Mouse (Mus musculus): ENCODE data around the gene Pdzd7.

The Pdzd7 gene

DNA sequence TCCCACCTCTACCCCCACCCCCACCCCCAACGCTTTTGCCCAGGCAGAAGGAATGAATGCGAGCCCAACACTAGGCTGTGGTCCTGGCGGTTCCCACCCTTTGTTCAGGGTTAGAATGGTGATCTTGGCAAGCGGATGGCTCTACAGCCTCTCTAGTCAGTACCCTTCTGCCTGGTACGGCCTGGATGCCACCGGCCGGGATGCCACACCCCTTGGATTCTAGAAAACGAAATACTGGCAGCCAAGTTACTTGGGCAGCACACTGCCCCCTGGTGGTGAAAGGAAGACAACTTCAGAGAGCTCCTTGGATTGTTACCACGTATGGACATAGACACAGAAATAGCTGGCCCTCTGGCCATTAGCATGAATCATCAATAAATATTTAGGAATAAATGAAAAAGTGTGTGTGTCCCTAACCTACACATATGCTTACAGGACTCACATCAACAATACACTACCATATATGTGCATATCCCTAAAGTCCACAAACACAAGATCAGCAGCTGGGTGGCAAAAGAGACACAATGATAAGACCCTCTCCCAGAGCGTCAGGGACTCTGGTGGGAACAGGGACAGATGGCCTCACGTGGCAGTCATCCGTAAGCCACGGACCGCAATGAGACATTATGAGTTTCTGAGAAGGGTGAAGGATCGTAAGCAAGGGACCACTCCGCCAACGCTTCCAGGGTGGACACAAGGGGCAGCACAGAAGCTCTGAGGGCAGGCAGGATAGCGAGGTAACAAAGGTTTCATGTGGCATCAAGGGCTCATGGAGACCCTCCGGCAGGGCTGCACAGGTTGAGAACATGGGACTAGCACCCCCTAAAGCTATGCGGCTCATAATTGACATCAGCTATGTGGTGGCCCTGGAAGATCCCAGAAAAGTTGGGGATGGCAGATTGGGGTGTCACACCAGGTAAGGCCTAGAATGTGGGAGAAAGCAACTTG is 14.5 kb downstream of the Pdzd7 start:
- peak; percentile 81 to 87 for DNase-seq

DNA sequence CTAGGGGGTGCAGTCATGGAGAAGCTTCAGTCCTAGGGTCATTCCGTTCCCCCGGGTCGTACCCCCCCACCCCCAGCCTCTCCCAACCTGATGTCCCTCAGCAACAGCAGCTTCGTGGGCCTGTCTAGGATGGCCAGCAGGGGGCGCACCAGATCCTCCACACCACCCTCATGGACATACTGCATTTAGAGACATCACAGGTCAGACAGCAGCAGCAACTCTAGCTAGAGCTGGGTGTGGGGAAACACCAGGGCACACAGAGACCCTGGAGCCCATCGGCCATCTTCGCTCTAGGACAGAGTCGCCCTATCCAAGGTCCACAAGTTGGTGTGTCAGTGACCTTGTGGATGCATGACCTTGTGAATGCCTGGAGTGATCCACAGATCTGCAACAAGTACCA is 15.4 kb downstream of the Pdzd7 start:
- DNase-seq: peak; percentile 78 to 80

DNA sequence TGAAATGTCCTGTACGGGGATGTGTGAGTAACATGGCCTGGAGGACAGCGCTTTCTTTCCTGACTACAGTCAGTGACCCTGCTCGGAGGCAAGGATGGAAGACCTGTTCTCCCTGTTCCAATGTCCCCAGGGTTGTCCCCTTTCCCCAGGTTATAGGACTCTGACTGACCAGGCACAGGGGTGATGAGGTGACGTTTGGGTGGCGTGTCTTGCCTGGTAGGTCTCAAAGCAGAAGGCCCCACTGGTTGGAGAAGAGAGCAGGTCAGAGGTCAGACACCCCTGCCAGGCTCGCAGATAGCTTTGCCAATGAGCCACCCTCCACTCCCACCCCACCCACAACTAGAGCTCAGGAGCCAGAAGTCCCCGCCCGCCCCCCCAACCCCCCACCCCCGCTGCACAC is 15.9 kb downstream of the Pdzd7 start:
- no peak for DNase-seq

DNA sequence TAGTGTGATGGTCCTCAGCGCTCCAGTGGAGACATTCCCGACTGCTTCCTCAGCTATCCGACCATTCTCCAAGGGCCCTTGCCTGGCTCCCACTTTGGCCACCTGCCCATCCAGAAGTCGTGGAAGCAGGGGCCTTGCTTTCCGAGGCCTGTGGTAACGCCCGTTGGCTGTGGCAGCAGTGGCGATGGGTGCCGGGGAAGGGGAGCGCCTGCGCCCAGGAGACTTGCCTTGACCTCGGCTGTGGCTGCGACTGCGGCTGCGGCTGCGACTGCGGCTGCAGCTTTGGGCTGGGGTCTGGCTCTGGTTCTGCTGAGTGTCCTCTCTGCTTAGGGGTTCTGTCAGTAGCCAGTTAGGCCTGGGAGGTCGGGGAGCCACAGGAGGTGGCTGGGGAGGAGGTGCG is 16.8 kb downstream of the Pdzd7 start:
- peak in 1 of 2 experiments; percentile 30 for DNase-seq

- peak in 1 of 2 experiments; percentile 22 for DNase-seq
Observed at GRCm38 (mm10) chr19:45027848-45028247, 17.7 kb downstream of the Pdzd7 start.

DNA sequence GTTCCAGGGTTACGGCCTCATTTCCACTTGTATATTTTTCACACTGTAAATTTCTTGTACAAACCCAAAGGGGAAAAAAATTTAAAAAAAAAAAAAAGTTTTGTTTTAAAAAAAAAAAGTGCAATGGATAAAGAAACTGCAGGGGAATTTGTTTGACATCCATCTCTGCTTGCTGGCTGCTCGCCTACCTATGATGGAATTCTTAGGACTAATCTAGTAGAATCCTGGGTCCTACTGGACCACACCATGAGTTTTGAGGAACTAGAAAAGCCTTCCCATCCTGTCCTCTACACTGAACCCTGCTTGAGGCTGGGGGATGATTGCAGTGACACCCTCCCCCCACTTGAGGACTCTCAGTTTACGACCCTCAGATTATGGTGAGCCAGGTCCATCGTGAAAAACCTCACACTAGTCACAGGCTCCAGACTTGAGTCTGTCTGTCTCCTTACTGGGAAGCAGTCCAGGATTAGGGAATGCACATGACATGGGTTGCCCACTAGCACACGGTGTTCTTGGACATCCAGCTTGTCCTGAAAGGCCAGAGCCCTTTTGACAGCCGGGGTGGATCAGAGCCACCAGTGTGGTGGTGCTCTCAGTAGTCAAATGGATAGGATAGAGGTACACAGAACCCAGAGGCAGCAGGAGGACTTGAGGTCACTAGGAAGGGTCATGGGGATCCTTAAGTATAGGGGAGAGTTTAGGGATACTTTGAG is 18.4 kb downstream of the Pdzd7 start:
- peak in 1 of 2 experiments; percentile 18 for DNase-seq

DNA sequence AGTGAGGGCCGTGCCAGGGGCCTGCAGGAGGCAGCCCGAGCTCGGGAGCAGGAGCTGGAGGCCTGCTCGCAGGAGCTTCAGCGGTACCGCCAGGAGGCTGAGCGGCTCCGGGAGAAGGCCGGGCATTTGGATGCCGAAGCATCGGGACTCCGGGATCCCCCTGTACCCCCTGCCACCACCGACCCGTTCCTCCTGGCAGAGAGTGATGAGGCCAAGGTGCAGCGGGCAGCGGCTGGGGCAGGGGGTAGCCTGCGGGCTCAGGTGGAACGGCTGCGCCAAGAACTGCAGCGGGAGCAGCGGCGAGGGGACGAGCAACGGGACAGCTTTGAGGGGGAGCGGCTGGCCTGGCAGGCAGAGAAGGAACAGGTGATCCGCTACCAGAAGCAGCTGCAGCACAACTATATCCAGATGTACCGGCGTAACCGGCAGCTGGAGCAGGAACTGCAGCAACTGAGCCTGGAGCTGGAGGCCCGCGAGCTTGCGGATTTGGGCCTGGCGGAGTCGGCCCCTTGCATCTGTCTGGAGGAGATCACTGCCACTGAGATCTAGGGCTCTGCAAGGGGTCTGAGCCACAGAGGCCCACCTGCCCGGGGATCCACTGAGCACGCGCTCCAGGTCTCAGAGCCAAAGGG is 19.5 kb downstream of the Pdzd7 start:
- peak in 1 of 2 experiments; percentile 28 for DNase-seq

DNA sequence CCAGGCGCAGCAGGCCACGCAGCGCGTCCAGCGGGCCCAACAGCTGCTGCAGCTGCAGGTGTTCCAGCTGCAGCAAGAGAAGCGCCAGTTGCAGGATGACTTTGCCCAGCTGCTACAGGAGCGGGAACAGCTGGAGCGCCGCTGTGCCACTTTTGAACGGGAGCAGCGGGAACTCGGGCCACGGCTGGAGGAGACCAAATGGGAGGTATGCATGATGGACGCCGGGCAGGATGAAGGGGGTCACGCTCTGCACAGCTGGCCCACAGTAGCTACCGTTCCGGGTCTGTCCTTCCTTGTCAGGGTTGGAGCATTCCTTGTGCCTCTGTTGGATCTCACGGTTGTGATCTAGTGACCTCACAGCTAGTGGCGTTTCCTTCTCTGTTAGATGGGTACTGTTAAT is 20.7 kb downstream of the Pdzd7 start:
- DNase-seq: peak in 1 of 2 experiments; percentile 35

DNA sequence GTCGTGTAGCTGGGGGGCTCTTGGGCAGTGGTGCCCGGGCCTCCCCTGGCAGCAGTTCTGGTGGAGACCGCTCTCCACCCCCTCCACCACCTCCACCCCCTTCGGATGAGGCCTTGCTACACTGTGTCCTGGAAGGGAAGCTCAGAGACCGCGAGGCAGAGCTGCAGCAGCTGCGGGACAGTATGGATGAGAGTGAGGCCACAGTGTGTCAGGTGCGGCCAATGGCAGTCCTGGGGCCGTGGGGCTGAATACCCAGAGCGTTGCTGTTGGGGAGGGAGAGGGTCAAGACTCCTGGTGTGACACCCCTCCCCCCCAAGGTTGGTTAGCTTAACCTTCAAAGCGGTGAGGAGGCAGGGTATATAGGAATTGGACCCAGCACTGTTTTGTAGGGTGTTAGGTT is 21.5 kb downstream of the Pdzd7 start:
- DNase-seq: no peak

DNA sequence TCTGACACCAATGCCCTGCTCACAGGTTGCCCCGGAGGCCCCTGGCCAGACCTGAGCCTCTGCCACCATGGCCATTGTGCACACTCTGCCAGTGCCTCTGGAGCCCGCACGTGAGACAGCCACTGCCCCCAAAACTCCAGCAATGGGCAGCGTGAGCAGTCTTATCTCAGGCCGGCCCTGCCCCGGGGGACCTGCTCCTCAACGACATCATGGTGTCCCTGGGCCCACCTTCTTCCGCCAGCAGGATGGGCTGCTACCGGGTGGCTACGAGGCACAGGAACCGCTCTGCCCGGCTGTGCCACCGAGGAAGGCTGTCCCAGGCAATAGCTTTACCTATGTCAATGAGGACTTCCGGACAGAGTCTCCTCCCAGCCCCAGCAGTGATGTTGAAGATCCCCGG is 24.2 kb downstream of the Pdzd7 start:
- DNase-seq: no peak

- peak; percentile 64 to 74 for DNase-seq
Observed at GRCm38 (mm10) chr19:45020348-45020747, 25.2 kb downstream of the Pdzd7 start.

GRCm38 (mm10) chr19:45018351-45018831 is 27.1 kb downstream of the Pdzd7 start:
- DNase-seq: peak; percentile 50 to 58

- peak; percentile 94 to 97 for DNase-seq
Observed at GRCm38 (mm10) chr19:45017909-45018308, 27.6 kb downstream of the Pdzd7 start.

GRCm38 (mm10) chr19:45017216-45017771 is 28.2 kb downstream of the Pdzd7 start:
- DNase-seq: peak; percentile 87 to 93

DNA sequence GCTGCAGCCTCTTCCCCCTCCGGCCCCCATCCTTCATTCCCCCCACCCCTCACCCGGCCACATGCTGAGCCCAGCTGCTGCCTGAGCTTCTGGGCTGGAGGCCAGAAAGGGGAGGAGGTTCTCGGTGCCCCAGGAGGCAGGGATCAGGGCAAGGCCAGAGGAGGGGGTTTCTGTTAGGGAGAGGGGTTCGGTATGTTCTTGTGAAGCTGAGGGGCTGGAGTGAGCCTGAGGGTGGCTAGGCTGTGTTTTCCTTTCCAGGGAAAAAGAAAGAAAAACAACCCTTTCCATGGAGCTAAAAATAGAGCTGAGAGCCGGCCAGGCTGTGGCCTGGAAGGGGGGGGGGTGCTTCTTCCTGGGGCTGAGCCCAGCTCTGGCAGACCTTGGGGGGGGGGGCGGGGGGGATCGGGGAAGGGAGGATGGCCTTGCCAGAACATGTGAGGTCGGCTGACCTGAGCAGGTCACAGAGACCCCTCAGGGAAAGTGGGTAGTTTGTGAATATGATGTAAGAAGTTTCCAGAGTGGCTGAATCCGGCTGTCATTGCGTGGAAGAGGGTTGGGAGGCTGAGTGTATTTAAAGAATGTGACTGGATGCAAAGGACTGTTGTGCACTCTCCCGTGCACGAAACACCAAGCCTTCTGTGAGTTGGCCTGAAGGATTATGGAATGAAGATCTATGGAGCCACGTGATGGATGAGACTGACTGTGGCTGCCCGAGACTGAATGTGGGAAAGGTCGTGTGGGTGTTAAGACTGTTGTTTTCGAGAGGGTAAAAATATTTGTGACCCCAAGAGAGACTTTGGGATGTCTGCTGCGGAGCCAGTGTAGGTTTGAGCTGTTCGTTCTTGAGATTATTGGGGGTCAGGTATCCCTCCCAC is 28.9 kb downstream of the Pdzd7 start:
- DNase-seq: peak; percentile 85 to 91

- DNase-seq: peak; percentile 68 to 80
Observed at GRCm38 (mm10) chr19:45015518-45016281, 29.8 kb downstream of the Pdzd7 start.

DNA sequence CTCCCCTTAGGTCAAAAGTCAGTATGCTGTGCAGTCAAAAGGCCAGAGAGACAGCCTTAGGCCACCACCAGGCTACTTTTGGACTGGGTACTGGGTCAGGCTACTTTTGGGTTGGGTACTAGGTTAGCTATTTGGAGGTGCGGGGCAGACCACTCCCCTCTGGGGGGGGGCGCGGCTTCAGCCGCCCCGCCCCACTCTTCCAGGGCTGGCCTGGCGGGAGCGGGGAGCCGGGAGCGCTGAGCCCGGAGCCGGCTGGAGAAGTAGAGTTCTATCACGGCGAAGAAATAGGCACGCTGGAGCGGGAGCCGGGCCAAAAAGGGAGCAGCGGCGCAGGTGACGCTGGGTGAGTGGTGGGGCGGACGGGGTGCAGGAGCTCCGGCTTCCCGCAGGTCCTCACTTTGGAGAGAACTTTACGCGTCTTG is 30.5 kb downstream of the Pdzd7 start:
- peak; percentile 77 to 83 for DNase-seq

- peak; percentile 34 to 66 for DNase-seq
Observed at GRCm38 (mm10) chr19:45014335-45014971, 31.1 kb downstream of the Pdzd7 start, which contains the start of gene Lzts2. TSS of gene Lzts2 (plus strand) at chr19:45014414.

DNA sequence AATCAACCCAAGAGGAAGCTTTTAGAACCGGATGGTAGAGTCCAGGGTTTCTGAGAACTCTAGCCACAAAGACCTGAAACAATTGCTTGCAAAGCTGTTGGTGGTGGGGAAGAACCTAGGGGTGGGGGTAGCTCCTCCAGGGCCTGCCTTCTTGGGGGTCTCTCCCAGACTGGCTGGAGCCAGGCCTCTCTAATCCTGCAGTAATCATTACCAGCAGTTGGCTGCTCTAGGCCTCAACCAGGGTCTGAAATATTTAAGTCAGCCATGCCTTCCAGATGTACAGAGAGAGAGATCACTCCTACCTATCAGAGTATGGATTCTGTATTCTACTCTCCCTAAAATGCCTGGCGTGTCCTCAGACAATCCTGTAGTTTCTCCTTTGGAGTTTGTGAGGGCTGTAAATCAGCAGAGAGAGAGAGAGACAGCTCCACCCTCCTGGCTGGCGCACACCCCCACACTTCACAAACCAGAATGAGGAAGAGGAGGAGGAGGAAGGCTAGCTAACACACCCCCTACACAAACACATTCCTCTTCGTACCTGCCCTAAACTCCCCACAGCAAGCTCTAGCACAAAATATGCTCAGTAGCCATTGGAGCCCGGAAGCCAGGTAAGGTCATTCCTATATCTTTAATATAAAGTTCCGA is 31.8 kb downstream of the Pdzd7 start:
- DNase-seq: no peak

DNA sequence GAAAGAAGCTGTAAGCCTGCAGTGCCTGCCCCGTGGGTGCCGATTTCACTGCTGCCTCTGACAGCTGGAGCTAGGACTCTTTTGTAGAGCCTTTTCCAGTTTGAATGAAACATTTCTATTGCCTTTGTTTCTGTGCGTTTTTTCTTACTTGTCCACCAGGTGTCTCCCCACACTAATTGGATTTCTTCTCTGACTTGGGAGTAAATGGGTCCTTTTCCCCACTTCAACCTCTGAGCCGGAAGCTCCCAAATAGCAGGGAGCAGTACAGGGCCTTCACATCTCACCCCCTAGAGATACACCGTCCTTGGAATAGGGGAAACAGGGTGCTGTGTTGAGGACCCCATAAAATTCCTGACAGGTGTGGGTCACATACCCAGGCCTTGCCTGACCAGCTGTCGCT is 32.9 kb downstream of the Pdzd7 start:
- DNase-seq: peak in 1 of 2 experiments; percentile 54
